Mouse (Mus musculus): ENCODE data around the gene Olfr850.

Gene Olfr850

DNA sequence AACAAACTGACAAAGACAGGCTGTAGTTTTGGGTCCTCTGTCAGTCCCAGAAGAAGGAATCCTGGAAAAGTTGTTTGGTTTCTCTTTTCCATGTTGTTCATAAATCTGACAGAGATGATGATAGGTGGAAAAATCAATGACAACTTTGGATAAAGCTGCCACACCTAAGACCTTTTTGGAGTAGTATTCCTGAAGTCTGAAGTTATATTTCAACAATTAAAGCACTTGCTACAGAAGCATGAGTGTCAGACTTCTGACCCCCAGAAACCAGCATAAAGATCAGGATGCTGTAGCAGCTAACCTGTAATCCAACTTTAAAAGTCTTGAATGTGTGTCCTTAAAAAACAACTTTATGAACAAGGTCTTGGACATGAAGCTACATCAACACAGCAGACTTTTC is at the start of gene Olfr850:
Gene Olfr850 (minus strand): TSS at position 101 of the 400 bp plus-strand sequence.
- no peak for DNase-seq

GRCm38 (mm10) chr9:19492995-19493394 is 14.9 kb upstream of the Olfr850 start, which contains the start of gene Olfr851:
Olfr851 (plus strand) TSS chr9:19493295.
- DNase-seq = no peak

- DNase-seq = no peak
Measured at GRCm38 (mm10) chr9:19439966-19440365, 38.1 kb downstream of the Olfr850 start, which contains the start of gene Olfr849. Olfr849 (plus strand) TSS chr9:19440266.
